Mouse (Mus musculus): ENCODE data around the gene Slc5a6. TPM values are rescaled to one million over a fixed set of nuclear protein-coding genes. Genes with fewer than 3 reads are reported as not detected.

Slc5a6 gene
- polyA plus RNA-seq (2015; fragmentation: Nextera tagmentation; extraction: Ambion mirVana), result 18.8 TPM in 2 replicates

- peaks cover 9% of the 10 kb centered on the region; the same call in 1 of the 2 replicates for H3K4me1 ChIP-seq (ENCODE audit: control insufficient read depth, insufficient read depth, low read length)
- peak within 1 kb of the TSS; percentile 96 for H3K9ac ChIP-seq (ENCODE audit: low read depth, low read length)
- no peaks in the 10 kb centered on the region for H3K9me3 ChIP-seq (ENCODE audit: control insufficient read depth, low read length)
- H3K4me2 ChIP-seq (ENCODE audit: low read depth, low read length), result peak within 1 kb of the TSS; percentile 84
- no peaks in the 10 kb centered on the region for H3K27me3 ChIP-seq (replicated peaks; ENCODE audit: control insufficient read depth, insufficient read depth, low read length)
- no peaks in the 10 kb centered on the region; the same call in 1 of the 2 replicates for H3K36me3 ChIP-seq (ENCODE audit: control insufficient read depth, insufficient read depth, low read length)
- WGBS, result under 1% methylated on average over 23 of the region's 23 CpGs
- H3K4me3 ChIP-seq (ENCODE audit: low read length), result peak within 1 kb of the TSS; percentile 81
- peak; percentile 41 for ATAC-seq
- peak within 1 kb of the TSS; percentile 97 for H3K27ac ChIP-seq (ENCODE audit: low read length)
Observed at GRCm38 (mm10) chr5:31048763-31049641, at the start of gene Slc5a6. TSS of gene Slc5a6 (minus strand) at chr5:31048924.

GRCm38 (mm10) chr5:31095711-31096480 is 47.2 kb upstream of the Slc5a6 start:
- 28% methylated on average over 11 of the region's 11 CpGs for WGBS
- Histone ChIP-seq H3K36me3 (ENCODE audit: control insufficient read depth, insufficient read depth, low read length) (no peaks in the 10 kb centered on the region; the same call in 1 of the 2 replicates), H3K27me3 (replicated peaks; ENCODE audit: control insufficient read depth, insufficient read depth, low read length) (peaks cover 77% of the 10 kb centered on the region)

GRCm38 (mm10) chr5:31094799-31095691 is 46.3 kb upstream of the Slc5a6 start:
- H3K27ac ChIP-seq (ENCODE audit: low read length), result no peak overlapping the region
- H3K4me1 ChIP-seq (ENCODE audit: control insufficient read depth, insufficient read depth, low read length), result peaks cover 31% of the 10 kb centered on the region
- peak overlapping the region; percentile 88 for H3K4me2 ChIP-seq (ENCODE audit: low read depth, low read length)
- no peaks in the 10 kb centered on the region; the same call in 1 of the 2 replicates for H3K36me3 ChIP-seq (ENCODE audit: control insufficient read depth, insufficient read depth, low read length)
- peak; percentile 34 for ATAC-seq
- H3K4me3 ChIP-seq (ENCODE audit: low read length), result peak overlapping the region; percentile 37
- under 1% methylated on average over 59 of the region's 59 CpGs for WGBS
- peaks cover 85% of the 10 kb centered on the region for H3K27me3 ChIP-seq (replicated peaks; ENCODE audit: control insufficient read depth, insufficient read depth, low read length)
- H3K9ac ChIP-seq (ENCODE audit: low read depth, low read length), result 0 out of 2 replicates have a peak overlapping the region, but pooled peaks have one; percentile 33
- no peaks in the 10 kb centered on the region for H3K9me3 ChIP-seq (ENCODE audit: control insufficient read depth, low read length)

More at GRCm38 (mm10) chr5:31095711-31096480, 47.2 kb upstream of the Slc5a6 start:
- Histone ChIP-seq H3K9ac (ENCODE audit: low read depth, low read length) (0 out of 2 replicates have a peak overlapping the region, but pooled peaks have one; percentile 2), H3K27ac (ENCODE audit: low read length) (no peak overlapping the region), H3K4me2 (ENCODE audit: low read depth, low read length) (peak overlapping the region; percentile 88), H3K9me3 (ENCODE audit: control insufficient read depth, low read length) (no peaks in the 10 kb centered on the region), H3K4me1 (ENCODE audit: control insufficient read depth, insufficient read depth, low read length) (peaks cover 31% of the 10 kb centered on the region), H3K4me3 (ENCODE audit: low read length) (peak overlapping the region; percentile 37)
- no peak for ATAC-seq

- Histone ChIP-seq H3K9ac (ENCODE audit: low read depth, low read length) (no peak overlapping the region), H3K36me3 (ENCODE audit: control insufficient read depth, insufficient read depth, low read length) (no peaks in the 10 kb centered on the region; the same call in 1 of the 2 replicates), H3K4me3 (ENCODE audit: low read length) (peak overlapping the region; percentile 37), H3K9me3 (ENCODE audit: control insufficient read depth, low read length) (no peaks in the 10 kb centered on the region), H3K27me3 (replicated peaks; ENCODE audit: control insufficient read depth, insufficient read depth, low read length) (peaks cover 88% of the 10 kb centered on the region), H3K4me1 (ENCODE audit: control insufficient read depth, insufficient read depth, low read length) (peaks cover 31% of the 10 kb centered on the region), H3K27ac (ENCODE audit: low read length) (no peak overlapping the region), H3K4me2 (ENCODE audit: low read depth, low read length) (peak overlapping the region; percentile 88)
- no peak for ATAC-seq
- 2% methylated on average over 29 of the region's 29 CpGs for WGBS
Observed at GRCm38 (mm10) chr5:31094100-31094798, 45.5 kb upstream of the Slc5a6 start.

- Histone ChIP-seq H3K27me3 (replicated peaks; ENCODE audit: control insufficient read depth, insufficient read depth, low read length) (peaks cover 88% of the 10 kb centered on the region), H3K4me3 (ENCODE audit: low read length) (peak overlapping the region; percentile 56), H3K36me3 (ENCODE audit: control insufficient read depth, insufficient read depth, low read length) (no peaks in the 10 kb centered on the region; the same call in 1 of the 2 replicates), H3K4me2 (ENCODE audit: low read depth, low read length) (peak overlapping the region; percentile 88), H3K27ac (ENCODE audit: low read length) (no peak overlapping the region), H3K9ac (ENCODE audit: low read depth, low read length) (peak overlapping the region; percentile 55), H3K9me3 (ENCODE audit: control insufficient read depth, low read length) (no peaks in the 10 kb centered on the region), H3K4me1 (ENCODE audit: control insufficient read depth, insufficient read depth, low read length) (peaks cover 31% of the 10 kb centered on the region)
- under 1% methylated on average over 50 of the region's 54 CpGs for WGBS
- ATAC-seq, result peak; percentile 87
Observed at GRCm38 (mm10) chr5:31093151-31094041, 44.7 kb upstream of the Slc5a6 start.

GRCm38 (mm10) chr5:31092231-31092975 is 43.7 kb upstream of the Slc5a6 start:
- WGBS, result 4% methylated on average over 31 of the region's 53 CpGs

GRCm38 (mm10) chr5:31087131-31087530 is 38.4 kb upstream of the Slc5a6 start:
- 73% methylated on average over 2 of the region's 2 CpGs for WGBS

More at GRCm38 (mm10) chr5:31092231-31092975, 43.7 kb upstream of the Slc5a6 start:
- ATAC-seq, result no peak
- H3K27ac ChIP-seq (ENCODE audit: low read length), result no peak overlapping the region
- no peaks in the 10 kb centered on the region for H3K9me3 ChIP-seq (ENCODE audit: control insufficient read depth, low read length)
- H3K9ac ChIP-seq (ENCODE audit: low read depth, low read length), result peak overlapping the region; percentile 55; the same call in 1 of the 2 replicates
- peak overlapping the region; percentile 88 for H3K4me2 ChIP-seq (ENCODE audit: low read depth, low read length)
- H3K36me3 ChIP-seq (ENCODE audit: control insufficient read depth, insufficient read depth, low read length), result no peaks in the 10 kb centered on the region; the same call in 1 of the 2 replicates
- peaks cover 82% of the 10 kb centered on the region for H3K27me3 ChIP-seq (replicated peaks; ENCODE audit: control insufficient read depth, insufficient read depth, low read length)
- H3K4me3 ChIP-seq (ENCODE audit: low read length), result peak overlapping the region; percentile 56
- peaks cover 31% of the 10 kb centered on the region for H3K4me1 ChIP-seq (ENCODE audit: control insufficient read depth, insufficient read depth, low read length)

More at GRCm38 (mm10) chr5:31087131-31087530, 38.4 kb upstream of the Slc5a6 start:
- Histone ChIP-seq H3K4me1 (ENCODE audit: control insufficient read depth, insufficient read depth, low read length) (0 out of 2 replicates have a peak, but pooled peaks cover 7% of the 10 kb centered on the region), H3K9me3 (ENCODE audit: control insufficient read depth, low read length) (no peaks in the 10 kb centered on the region), H3K4me2 (ENCODE audit: low read depth, low read length) (no peak overlapping the region), H3K27me3 (replicated peaks; ENCODE audit: control insufficient read depth, insufficient read depth, low read length) (peaks cover 35% of the 10 kb centered on the region), H3K36me3 (ENCODE audit: control insufficient read depth, insufficient read depth, low read length) (no peaks in the 10 kb centered on the region), H3K27ac (ENCODE audit: low read length) (no peak overlapping the region), H3K4me3 (ENCODE audit: low read length) (no peak overlapping the region), H3K9ac (ENCODE audit: low read depth, low read length) (no peak overlapping the region)
- no peak for ATAC-seq
